Mouse (Mus musculus) heart, embryonic 11.5 days (tissue): ENCODE results near the gene Styk1. TPM values are rescaled to one million over a fixed set of nuclear protein-coding genes. Genes with fewer than 3 reads are reported as not detected.

Experiments used
- ATAC-seq: fragments of 200-750 bp; cut with Nextera tagmentation; replicated peaks from 2 replicates; pipeline ENCODE4 v1.8.0; 2017; ENCODE audit warnings: moderate library complexity; ENCODE audit not compliant: insufficient number of reproducible peaks, low FRiP score, low TSS enrichment
- H3K27ac ChIP-seq: fragments of 300-500 bp; sonication (generic); 2 replicates; pipeline ENCODE4 v1.5.1; 2014; ENCODE audit warnings: mild to moderate bottlenecking, low read depth, low read length
- H3K27me3 ChIP-seq: fragments of 300-500 bp; sonication (generic); 2 replicates; pipeline ENCODE4 v1.6.1; 2014; ENCODE audit warnings: mild to moderate bottlenecking, low read length, mixed read lengths; ENCODE audit not compliant: control insufficient read depth, insufficient read depth
- H3K36me3 ChIP-seq: fragments of 300-500 bp; sonication (generic); 2 replicates; pipeline ENCODE4 v1.6.1; 2014; ENCODE audit warnings: mild to moderate bottlenecking, low read length, moderate library complexity, mixed read lengths; ENCODE audit not compliant: control insufficient read depth, insufficient read depth
- H3K4me1 ChIP-seq: fragments of 300-500 bp; sonication (generic); 2 replicates; pipeline ENCODE4 v1.6.1; 2014; ENCODE audit warnings: low read length; ENCODE audit not compliant: control insufficient read depth, insufficient read depth
- H3K4me2 ChIP-seq: fragments of 300-500 bp; sonication (generic); 2 replicates; pipeline ENCODE4 v1.6.1; 2014; ENCODE audit warnings: mild to moderate bottlenecking, moderate library complexity
- H3K4me3 ChIP-seq: fragments of 300-500 bp; sonication (generic); 2 replicates; pipeline ENCODE4 v1.5.1; 2014; ENCODE audit warnings: low read depth, low read length
- H3K9ac ChIP-seq: fragments of 300-500 bp; sonication (generic); 2 replicates; pipeline ENCODE4 v1.6.1; 2014; ENCODE audit warnings: mild to moderate bottlenecking, low read depth, low read length, moderate library complexity
- H3K9me3 ChIP-seq: fragments of 300-500 bp; sonication (generic); replicated peaks from 2 replicates; pipeline ENCODE4 v1.6.1; 2016; ENCODE audit warnings: low read length; ENCODE audit not compliant: control insufficient read depth
- WGBS: fragments of 180-500 bp; shearing (Covaris S2); extraction: QIAGEN DNeasy Blood & Tissue Kit; methylation state at CpG from one replicate; pipeline ENCODE4 v1.1.7; 2014; ENCODE audit not compliant: insufficient replicate concordance; 5-methylcytosine and 5-hydroxymethylcytosine counted together
- polyA plus RNA-seq: library from polyadenylated mRNA; unstranded; fragments of >200 nt; fragmentation: Nextera tagmentation; extraction: Ambion mirVana; gene quantifications from 2 replicates; pipeline ENCODE4 v1.2.1, GENCODE M21; 2014

Styk1 gene
- polyA plus RNA-seq, 1 experiment from 2014 or later: 0.73 TPM

- H3K4me3 ChIP-seq: no peak overlapping the region
- H3K4me2 ChIP-seq: no peak overlapping the region
- no peak for ATAC-seq
- no peaks in the 10 kb centered on the region for H3K4me1 ChIP-seq
- peaks cover 8% of the 10 kb centered on the region for H3K36me3 ChIP-seq
- H3K9me3 ChIP-seq: no peaks in the 10 kb centered on the region
- H3K27ac ChIP-seq: no peak overlapping the region
- H3K27me3 ChIP-seq: no peaks in the 10 kb centered on the region
- no peak overlapping the region for H3K9ac ChIP-seq
- 60% methylated on average over 2 of the region's 2 CpGs for WGBS
Observed at GRCm38 (mm10) chr6:131359543-131359942, 6.1 kb upstream of the Styk1 start.

- no peak overlapping the region for H3K9ac ChIP-seq
- no peaks in the 10 kb centered on the region for H3K36me3 ChIP-seq
- no peak overlapping the region for H3K27ac ChIP-seq
- H3K4me1 ChIP-seq: no peaks in the 10 kb centered on the region
- 39% methylated on average over 4 of the region's 4 CpGs for WGBS
- no peak overlapping the region for H3K4me2 ChIP-seq
- no peak overlapping the region for H3K4me3 ChIP-seq
- H3K27me3 ChIP-seq: no peaks in the 10 kb centered on the region
- ATAC-seq: no peak
- H3K9me3 ChIP-seq: no peaks in the 10 kb centered on the region
Observed at GRCm38 (mm10) chr6:131354913-131355312, 1.5 kb upstream of the Styk1 start.

- no peak overlapping the region for H3K4me2 ChIP-seq
- no peaks in the 10 kb centered on the region for H3K4me1 ChIP-seq
- H3K27me3 ChIP-seq: no peaks in the 10 kb centered on the region
- no peak overlapping the region for H3K4me3 ChIP-seq
- H3K9me3 ChIP-seq: no peaks in the 10 kb centered on the region
- H3K27ac ChIP-seq: no peak overlapping the region
- ATAC-seq: no peak
- no peaks in the 10 kb centered on the region for H3K36me3 ChIP-seq
- 75% methylated on average over 2 of the region's 2 CpGs for WGBS
- H3K9ac ChIP-seq: no peak overlapping the region
Observed at GRCm38 (mm10) chr6:131347026-131347425, 6.4 kb downstream of the Styk1 start.

- WGBS: 69% methylated on average over 7 of the region's 7 CpGs
Observed at GRCm38 (mm10) chr6:131344346-131344745, 9.1 kb downstream of the Styk1 start.

GRCm38 (mm10) chr6:131340082-131340481, 13.3 kb downstream of the Styk1 start:
- WGBS: 58% methylated on average over 3 of the region's 3 CpGs
- Histone ChIP-seq H3K4me3 (no peak overlapping the region), H3K27ac (no peak overlapping the region), H3K4me1 (no peaks in the 10 kb centered on the region), H3K9me3 (no peaks in the 10 kb centered on the region), H3K4me2 (no peak overlapping the region), H3K36me3 (no peaks in the 10 kb centered on the region), H3K9ac (no peak overlapping the region), H3K27me3 (no peaks in the 10 kb centered on the region)
- ATAC-seq: no peak

More at GRCm38 (mm10) chr6:131344346-131344745, 9.1 kb downstream of the Styk1 start:
- Histone ChIP-seq H3K36me3 (no peaks in the 10 kb centered on the region), H3K9ac (no peak overlapping the region), H3K27me3 (no peaks in the 10 kb centered on the region), H3K4me2 (no peak overlapping the region), H3K4me3 (no peak overlapping the region), H3K9me3 (no peaks in the 10 kb centered on the region), H3K27ac (no peak overlapping the region), H3K4me1 (no peaks in the 10 kb centered on the region)
- ATAC-seq: no peak

GRCm38 (mm10) chr6:131339309-131339708, 14.1 kb downstream of the Styk1 start:
- Histone ChIP-seq H3K36me3 (no peaks in the 10 kb centered on the region), H3K4me1 (no peaks in the 10 kb centered on the region), H3K27me3 (no peaks in the 10 kb centered on the region), H3K9ac (no peak overlapping the region), H3K4me2 (no peak overlapping the region), H3K27ac (no peak overlapping the region), H3K9me3 (no peaks in the 10 kb centered on the region), H3K4me3 (no peak overlapping the region)
- ATAC-seq: no peak
- WGBS: 78% methylated on average over 3 of the region's 3 CpGs

GRCm38 (mm10) chr6:131338787-131339186, 14.6 kb downstream of the Styk1 start:
- no peak overlapping the region for H3K4me3 ChIP-seq
- ATAC-seq: no peak
- 68% methylated on average over 1 of the region's 1 CpGs for WGBS
- no peaks in the 10 kb centered on the region for H3K27me3 ChIP-seq
- no peaks in the 10 kb centered on the region for H3K36me3 ChIP-seq
- no peaks in the 10 kb centered on the region for H3K9me3 ChIP-seq
- H3K27ac ChIP-seq: no peak overlapping the region
- H3K4me2 ChIP-seq: no peak overlapping the region
- H3K9ac ChIP-seq: no peak overlapping the region
- no peaks in the 10 kb centered on the region for H3K4me1 ChIP-seq

- Histone ChIP-seq H3K4me2 (no peak overlapping the region), H3K4me3 (no peak overlapping the region), H3K36me3 (no peaks in the 10 kb centered on the region), H3K27me3 (no peaks in the 10 kb centered on the region), H3K27ac (no peak overlapping the region), H3K4me1 (no peaks in the 10 kb centered on the region), H3K9ac (no peak overlapping the region), H3K9me3 (no peaks in the 10 kb centered on the region)
- 79% methylated on average over 2 of the region's 2 CpGs for WGBS
- no peak for ATAC-seq
Observed at GRCm38 (mm10) chr6:131327076-131327475, 26.3 kb downstream of the Styk1 start.

GRCm38 (mm10) chr6:131321854-131322639, 31.4 kb downstream of the Styk1 start:
- H3K36me3 ChIP-seq: no peaks in the 10 kb centered on the region
- H3K4me2 ChIP-seq: no peak overlapping the region
- no peak overlapping the region for H3K9ac ChIP-seq
- no peaks in the 10 kb centered on the region for H3K27me3 ChIP-seq
- H3K9me3 ChIP-seq: no peaks in the 10 kb centered on the region
- H3K27ac ChIP-seq: no peak overlapping the region
- H3K4me3 ChIP-seq: no peak overlapping the region
- no peaks in the 10 kb centered on the region for H3K4me1 ChIP-seq
- no peak for ATAC-seq
- WGBS: 60% methylated on average over 3 of the region's 3 CpGs
